Mouse (Mus musculus): ENCODE results near the gene Ulk3.

DNA sequence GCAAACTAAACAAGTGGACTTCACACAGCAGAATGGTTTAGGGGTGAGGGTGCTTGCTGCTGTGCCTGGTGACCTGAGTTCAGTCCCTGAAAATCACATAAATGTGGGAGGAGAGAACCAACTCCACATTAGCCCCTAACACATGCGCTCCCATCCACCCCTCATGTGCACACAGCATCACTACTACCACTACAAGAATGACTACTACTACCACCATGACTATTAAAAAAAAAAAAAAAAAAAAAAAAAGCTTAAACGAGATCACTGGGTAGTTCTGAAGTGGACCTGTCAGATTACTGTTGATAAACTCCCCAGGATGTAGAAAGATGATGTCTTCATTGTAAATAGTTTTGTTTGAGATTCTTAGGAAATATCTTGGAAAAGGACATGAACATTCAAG, 29.7 kb upstream of the Ulk3 start:
- no peak for TF ChIP-seq CTCF (IDR thresholded peaks at IDR 0.05)
- no peak for TF ChIP-seq POLR2A (IDR thresholded peaks at IDR 0.05; ENCODE audit: insufficient read depth, low read depth, low read length)
